ENCODE assay signal across 12 mouse cellular contexts in genomic region chr10:70806786-70807385, GRCm38 (mm10).
DNase-seq lines count a peak whose midpoint lies in the region; ATAC-seq and TF ChIP-seq lines count a peak whose summit lies in the region.
"Had no signal": no experiment of that assay in that cellular context is flagged by ENCODE, and none has a peak within 500 bp of the region (broad histone marks: within the 10 kb centered on the region; RNA-seq: fewer than 3 reads in every experiment).

No protein-coding gene starts in this region.

- peak; percentile 25 for DNase-seq in hindbrain, embryonic 10.5 days (ENCODE audit: low spot score)
- no peak for DNase-seq in hindbrain, embryonic 11.5 days (ENCODE audit: low spot score)
- peak; percentile 40 to 52 for DNase-seq in adrenal gland, postnatal 36 days
- peak; percentile 29 to 63 for DNase-seq in cerebellum, adult 2 months
- peak; percentile 46 to 70 for DNase-seq in layer of hippocampus, postnatal 36 days
- no peak for DNase-seq in urinary bladder, postnatal 25 days (ENCODE audit: low spot score)
- DNase-seq: thymus, adult 18-20 months had no signal

- H3K36me3 ChIP-seq in hindbrain, embryonic 10.5 days: no peaks in the 10 kb centered on the region
- H3K36me3 ChIP-seq in hindbrain, embryonic 11.5 days (ENCODE audit: control insufficient read depth, insufficient read depth, low read length): no peaks in the 10 kb centered on the region
- H3K36me3 ChIP-seq in intestine, postnatal 0 days (ENCODE audit: control insufficient read depth, insufficient read depth): no peaks in the 10 kb centered on the region

- no peaks in the 10 kb centered on the region for H3K9me3 ChIP-seq in hindbrain, embryonic 10.5 days
- no peaks in the 10 kb centered on the region for H3K9me3 ChIP-seq in hindbrain, embryonic 11.5 days (ENCODE audit: control insufficient read depth, low read length)
- H3K9me3 ChIP-seq in intestine, postnatal 0 days (ENCODE audit: control insufficient read depth): no peaks in the 10 kb centered on the region

- TF ChIP-seq CTCF in cerebellum, adult 2 months (IDR thresholded peaks at IDR 0.05; ENCODE audit: borderline replicate concordance, insufficient read depth, low read depth, low read length): no peak
- TF ChIP-seq CTCF in intestine, postnatal 0 days (IDR thresholded peaks at IDR 0.05; ENCODE audit: low read depth): no peak

- H3K4me2 ChIP-seq in hindbrain, embryonic 11.5 days (replicated peaks; ENCODE audit: low read depth, low read length): no peak overlapping the region
- H3K4me2 ChIP-seq in intestine, postnatal 0 days (replicated peaks; ENCODE audit: low read depth): no peak overlapping the region

- no peak overlapping the region for H3K9ac ChIP-seq in hindbrain, embryonic 11.5 days (ENCODE audit: low read depth, low read length)
- H3K9ac ChIP-seq in intestine, postnatal 0 days (ENCODE audit: low read depth, low read length): no peak overlapping the region
- H3K9ac ChIP-seq: liver, embryonic 14.5 days had no signal

- no peak for TF ChIP-seq POLR2A in cerebellum, adult 2 months (IDR thresholded peaks at IDR 0.05; ENCODE audit: borderline replicate concordance, insufficient read depth, low read length)

- 31% methylated on average over 9 of the region's 9 CpGs for WGBS in hindbrain, embryonic 10.5 days
- 32% methylated on average over 9 of the region's 9 CpGs for WGBS in hindbrain, embryonic 11.5 days
- WGBS in cerebellum, adult 2 months: 41% methylated on average over 9 of the region's 9 CpGs
- 62% methylated on average over 9 of the region's 9 CpGs for WGBS in intestine, postnatal 0 days

- no peak for ATAC-seq in hindbrain, embryonic 11.5 days (ENCODE audit: low FRiP score)
- no peak for ATAC-seq in intestine, postnatal 0 days
- ATAC-seq in megakaryocyte-erythroid progenitor cell, adult 5-6 weeks (replicated peaks; ENCODE audit: low FRiP score, low TSS enrichment, poor library complexity, severe bottlenecking): no peak
- ATAC-seq: inflammation-experienced regulatory T-cells, adult 6 months had no signal

- peaks cover 9% of the 10 kb centered on the region for H3K4me1 ChIP-seq in hindbrain, embryonic 10.5 days (replicated peaks)
- no peaks in the 10 kb centered on the region; the same call in 1 of the 2 replicates for H3K4me1 ChIP-seq in hindbrain, embryonic 11.5 days (replicated peaks; ENCODE audit: control insufficient read depth, insufficient read depth, low read length)
- no peaks in the 10 kb centered on the region for H3K4me1 ChIP-seq in cerebellum, adult 2 months (ENCODE audit: control insufficient read depth, insufficient read depth, low read length)
- H3K4me1 ChIP-seq in intestine, postnatal 0 days (replicated peaks; ENCODE audit: control insufficient read depth, insufficient read depth, low read length): no peaks in the 10 kb centered on the region

- no peak overlapping the region for H3K4me3 ChIP-seq in hindbrain, embryonic 10.5 days
- no peak overlapping the region for H3K4me3 ChIP-seq in hindbrain, embryonic 11.5 days (ENCODE audit: low read depth, low read length)
- no peak overlapping the region for H3K4me3 ChIP-seq in cerebellum, adult 2 months (replicated peaks; ENCODE audit: insufficient read depth, low read depth, low read length)
- H3K4me3 ChIP-seq in intestine, postnatal 0 days (ENCODE audit: low read depth, low read length): no peak overlapping the region

- H3K27me3 ChIP-seq in hindbrain, embryonic 10.5 days (ENCODE audit: insufficient read depth, poor library complexity, severe bottlenecking): no peaks in the 10 kb centered on the region
- no peaks in the 10 kb centered on the region for H3K27me3 ChIP-seq in hindbrain, embryonic 11.5 days (ENCODE audit: control insufficient read depth, insufficient read depth, low read length)
- H3K27me3 ChIP-seq in cerebellum, adult 2 months (ENCODE audit: control insufficient read depth, insufficient read depth, low read length): no peaks in the 10 kb centered on the region
- H3K27me3 ChIP-seq in intestine, postnatal 0 days (replicated peaks; ENCODE audit: control insufficient read depth, insufficient read depth, low read length): no peaks in the 10 kb centered on the region
- H3K27me3 ChIP-seq: CH12.LX had no signal

- H3K27ac ChIP-seq in hindbrain, embryonic 10.5 days: peak overlapping the region; percentile 13; the same call in 1 of the 2 replicates
- no peak overlapping the region for H3K27ac ChIP-seq in hindbrain, embryonic 11.5 days (ENCODE audit: low read depth, low read length)
- peak overlapping the region; percentile 60; the same call in 1 of the 2 replicates for H3K27ac ChIP-seq in cerebellum, adult 2 months (ENCODE audit: insufficient read depth, low read length)
- no peak overlapping the region for H3K27ac ChIP-seq in intestine, postnatal 0 days (ENCODE audit: low read depth, low read length)
- H3K27ac ChIP-seq: liver, embryonic 14.5 days had no signal

Comparison
In these comparisons a context has a peak if more than half of its experiments do, and no peak if none do; other contexts are left out.
1. DNase-seq: peak in hindbrain, embryonic 10.5 days (single experiment), adrenal gland, postnatal 36 days (2 of 2), cerebellum, adult 2 months (2 of 2) and layer of hippocampus, postnatal 36 days (2 of 2); none in hindbrain, embryonic 11.5 days (single experiment) and urinary bladder, postnatal 25 days (single experiment).
2. H3K27ac ChIP-seq: peak in hindbrain, embryonic 10.5 days (single experiment) and cerebellum, adult 2 months (single experiment); none in hindbrain, embryonic 11.5 days (single experiment) and intestine, postnatal 0 days (single experiment).